Mouse (Mus musculus) kidney, embryonic 15.5 days (tissue): ENCODE measurements around the gene Hgd. TPM values are rescaled to one million over a fixed set of nuclear protein-coding genes. Genes with fewer than 3 reads are reported as not detected.

Experiments used
- ATAC-seq: fragments of 200-750 bp; cut with Nextera tagmentation; replicated peaks from 2 replicates; pipeline ENCODE4 v1.8.0; 2017; ENCODE audit warnings: moderate TSS enrichment; ENCODE audit not compliant: low FRiP score
- H3K27ac ChIP-seq: fragments of 300-500 bp; sonication (generic); 2 replicates; pipeline ENCODE4 v1.5.1; 2015; ENCODE audit warnings: mild to moderate bottlenecking, inconsistent platforms
- H3K27me3 ChIP-seq: fragments of 300-500 bp; sonication (generic); 2 replicates; pipeline ENCODE4 v1.6.1; 2015; ENCODE audit warnings: inconsistent platforms
- H3K36me3 ChIP-seq: fragments of 300-500 bp; sonication (generic); 2 replicates; pipeline ENCODE4 v1.6.1; 2015; ENCODE audit warnings: inconsistent platforms
- H3K4me1 ChIP-seq: fragments of 300-500 bp; sonication (generic); 2 replicates; pipeline ENCODE4 v1.6.1; 2015; ENCODE audit warnings: inconsistent platforms
- H3K4me2 ChIP-seq: fragments of 300-500 bp; sonication (generic); 2 replicates; pipeline ENCODE4 v1.6.1; 2015; ENCODE audit warnings: moderate library complexity, mild to moderate bottlenecking, inconsistent platforms
- H3K4me3 ChIP-seq: fragments of 300-500 bp; sonication (generic); replicated peaks from 2 replicates; pipeline ENCODE4 v1.5.1; 2015; ENCODE audit warnings: mild to moderate bottlenecking, inconsistent platforms
- H3K9ac ChIP-seq: fragments of 300-500 bp; sonication (generic); 2 replicates; pipeline ENCODE4 v1.6.1; 2015; ENCODE audit warnings: mild to moderate bottlenecking, inconsistent platforms
- H3K9me3 ChIP-seq: fragments of 300-500 bp; sonication (generic); replicated peaks from 2 replicates; pipeline ENCODE4 v1.6.1; 2016; ENCODE audit warnings: inconsistent platforms
- WGBS: fragments of 180-500 bp; shearing (Covaris S2); methylation state at CpG from one replicate; pipeline ENCODE4 v1.1.7; 2015; ENCODE audit warnings: mixed read lengths; 5-methylcytosine and 5-hydroxymethylcytosine counted together
- polyA plus RNA-seq: library from polyadenylated mRNA; unstranded; fragments of >200 nt; fragmentation: Nextera tagmentation; extraction: Ambion mirVana; gene quantifications from 2 replicates; pipeline ENCODE4 v1.2.1, GENCODE M21; 2015

Hgd gene
- 4.0 and 4.6 TPM in 2 replicates for polyA plus RNA-seq

DNA sequence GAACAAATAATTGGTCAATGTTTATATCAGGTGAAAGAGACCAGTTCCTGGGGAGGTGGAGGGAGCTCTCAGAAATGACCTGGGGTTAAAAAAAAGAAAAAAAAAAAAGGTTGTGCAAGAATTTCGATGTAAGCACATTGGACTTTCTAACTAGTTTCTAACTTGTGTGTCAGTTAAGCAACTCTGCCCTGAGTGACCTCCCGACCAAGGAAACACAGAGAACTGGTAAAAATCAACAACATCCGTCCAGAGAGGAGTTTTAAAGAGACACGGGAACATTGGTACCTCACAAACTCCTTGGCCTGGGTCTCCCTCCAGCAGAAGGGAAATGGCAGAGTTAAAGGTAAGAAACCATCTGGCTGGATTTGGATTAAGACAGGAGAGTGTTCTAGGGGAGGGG lies at the start of gene Hgd:
TSS of gene Hgd (plus strand) at position 160 of the 400 bp plus-strand sequence.
- Histone ChIP-seq H3K9me3 (no peaks in the 10 kb centered on the region), H3K36me3 (no peaks in the 10 kb centered on the region), H3K4me1 (peaks cover 10% of the 10 kb centered on the region), H3K27ac (no peak within 1 kb of the TSS), H3K4me3 (no peak within 1 kb of the TSS), H3K9ac (no peak within 1 kb of the TSS), H3K4me2 (no peak within 1 kb of the TSS), H3K27me3 (no peaks in the 10 kb centered on the region)
- 50% methylated on average over 4 of the region's 4 CpGs for WGBS
- ATAC-seq, result no peak

DNA sequence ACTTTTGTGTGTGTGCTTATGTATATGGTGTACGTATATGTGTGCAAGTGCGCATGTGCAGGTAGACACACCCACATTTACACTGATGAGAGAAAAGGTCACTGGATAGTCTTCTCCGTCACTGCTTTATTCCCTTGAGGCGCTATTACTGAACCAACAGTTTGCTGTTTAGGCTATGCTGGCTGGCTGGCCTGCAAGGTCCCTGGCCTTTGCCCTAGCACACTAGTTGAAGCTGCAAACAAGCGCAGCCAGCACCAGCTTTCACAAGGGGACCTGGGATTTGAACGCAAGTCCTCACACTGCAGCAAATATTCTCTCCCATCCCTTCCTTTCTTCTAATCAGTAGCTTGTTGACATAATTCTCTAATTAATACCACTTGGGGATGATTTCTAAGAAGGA lies 49.8 kb upstream of the Hgd start:
- Histone ChIP-seq H3K4me2 (no peak overlapping the region), H3K27me3 (no peaks in the 10 kb centered on the region), H3K36me3 (peaks cover 36% of the 10 kb centered on the region), H3K9ac (no peak overlapping the region), H3K9me3 (no peaks in the 10 kb centered on the region), H3K4me1 (peaks cover 5% of the 10 kb centered on the region; the same call in 1 of the 2 replicates), H3K4me3 (no peak overlapping the region), H3K27ac (no peak overlapping the region)
- WGBS, result 90% methylated on average over 6 of the region's 6 CpGs
- no peak for ATAC-seq

DNA sequence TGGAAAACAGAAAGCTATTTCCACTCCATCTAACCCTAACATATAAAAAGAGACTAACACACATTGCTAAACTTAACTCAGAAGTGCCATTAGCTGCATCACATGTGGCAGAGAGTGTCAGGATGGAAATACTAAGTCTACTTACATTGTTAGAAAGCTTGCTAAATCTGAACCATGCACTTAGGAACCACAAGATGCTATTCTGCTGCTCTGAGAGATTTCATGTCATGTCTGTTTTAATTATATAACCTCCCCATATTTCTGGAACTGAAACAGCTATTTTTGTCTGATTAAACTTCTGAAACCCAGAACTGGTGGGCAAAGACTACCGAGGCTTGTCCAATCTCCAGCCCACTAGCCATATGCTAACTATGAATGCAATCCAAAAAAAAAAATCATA lies 47.9 kb upstream of the Hgd start:
- H3K27me3 ChIP-seq, result no peaks in the 10 kb centered on the region
- WGBS, result 92% methylated on average over 1 of the region's 1 CpGs
- no peaks in the 10 kb centered on the region for H3K9me3 ChIP-seq
- H3K27ac ChIP-seq, result no peak overlapping the region
- H3K9ac ChIP-seq, result no peak overlapping the region
- no peak for ATAC-seq
- H3K4me3 ChIP-seq, result no peak overlapping the region
- no peak overlapping the region for H3K4me2 ChIP-seq
- H3K36me3 ChIP-seq, result peaks cover 34% of the 10 kb centered on the region
- H3K4me1 ChIP-seq, result peaks cover 5% of the 10 kb centered on the region; the same call in 1 of the 2 replicates

DNA sequence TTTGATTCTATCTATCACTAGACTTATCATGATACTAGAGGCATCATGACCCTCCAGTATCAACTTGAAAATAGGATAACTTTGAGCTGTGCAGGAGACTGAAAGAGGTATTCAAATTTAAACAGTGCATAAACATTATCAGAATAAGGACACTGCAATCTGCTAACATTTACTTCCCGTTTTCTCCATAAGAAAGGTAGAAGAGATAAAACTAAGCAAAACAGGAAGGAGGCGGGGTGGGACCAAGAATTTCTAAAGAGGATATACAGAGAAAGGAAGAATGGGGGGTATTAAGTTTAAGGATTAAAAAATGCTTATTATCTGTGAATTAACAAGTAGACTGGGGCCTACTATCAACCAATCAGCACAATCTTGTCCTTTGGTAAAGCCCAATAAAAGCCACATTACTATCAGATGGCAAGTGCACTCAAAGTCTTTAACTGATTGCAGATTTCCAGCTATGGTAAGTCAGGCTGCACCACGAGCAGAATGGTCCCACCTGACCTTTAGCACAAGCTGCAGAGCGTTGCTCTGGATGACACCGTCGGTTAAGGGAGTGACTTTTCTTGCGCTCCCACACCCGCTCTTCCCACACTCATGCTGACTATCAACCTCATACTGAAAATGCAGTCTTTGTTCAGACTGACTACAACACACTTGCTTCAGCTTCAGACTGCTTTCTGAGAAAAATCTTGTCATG lies 46.4 kb upstream of the Hgd start:
- H3K4me1 ChIP-seq, result peaks cover 8% of the 10 kb centered on the region
- peaks cover 34% of the 10 kb centered on the region for H3K36me3 ChIP-seq
- H3K9me3 ChIP-seq, result no peaks in the 10 kb centered on the region
- no peaks in the 10 kb centered on the region for H3K27me3 ChIP-seq
- no peak overlapping the region for H3K9ac ChIP-seq
- no peak for ATAC-seq
- WGBS, result 85% methylated on average over 8 of the region's 8 CpGs
- no peak overlapping the region for H3K4me3 ChIP-seq
- H3K27ac ChIP-seq, result no peak overlapping the region
- no peak overlapping the region for H3K4me2 ChIP-seq

DNA sequence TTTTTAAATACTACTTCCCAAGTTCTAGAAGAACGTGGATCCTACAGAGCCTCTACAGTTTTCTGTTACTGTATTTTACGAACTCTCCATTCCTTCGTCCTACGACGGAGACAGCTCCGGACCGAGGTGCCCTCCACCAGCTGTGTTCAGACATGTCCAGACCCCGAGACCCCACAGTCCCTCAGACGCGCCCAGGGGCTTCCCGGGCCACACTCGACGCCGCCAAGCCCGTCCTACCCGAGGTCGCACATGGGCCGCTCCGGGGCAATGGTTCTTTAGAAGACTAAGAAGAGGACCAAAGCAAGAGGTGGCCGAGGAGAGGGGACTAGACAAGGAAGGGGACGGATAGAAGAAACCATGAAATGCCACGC lies 40.7 kb upstream of the Hgd start:
- H3K27ac ChIP-seq, result peak overlapping the region; percentile 81
- no peaks in the 10 kb centered on the region for H3K27me3 ChIP-seq
- H3K4me1 ChIP-seq, result peaks cover 14% of the 10 kb centered on the region
- H3K36me3 ChIP-seq, result peaks cover 31% of the 10 kb centered on the region
- WGBS, result under 1% methylated on average over 22 of the region's 22 CpGs
- peak overlapping the region; percentile 84 for H3K4me2 ChIP-seq
- H3K9ac ChIP-seq, result peak overlapping the region; percentile 84
- H3K9me3 ChIP-seq, result no peaks in the 10 kb centered on the region
- H3K4me3 ChIP-seq, result peak overlapping the region; percentile 90
- ATAC-seq, result peak; percentile 40

DNA sequence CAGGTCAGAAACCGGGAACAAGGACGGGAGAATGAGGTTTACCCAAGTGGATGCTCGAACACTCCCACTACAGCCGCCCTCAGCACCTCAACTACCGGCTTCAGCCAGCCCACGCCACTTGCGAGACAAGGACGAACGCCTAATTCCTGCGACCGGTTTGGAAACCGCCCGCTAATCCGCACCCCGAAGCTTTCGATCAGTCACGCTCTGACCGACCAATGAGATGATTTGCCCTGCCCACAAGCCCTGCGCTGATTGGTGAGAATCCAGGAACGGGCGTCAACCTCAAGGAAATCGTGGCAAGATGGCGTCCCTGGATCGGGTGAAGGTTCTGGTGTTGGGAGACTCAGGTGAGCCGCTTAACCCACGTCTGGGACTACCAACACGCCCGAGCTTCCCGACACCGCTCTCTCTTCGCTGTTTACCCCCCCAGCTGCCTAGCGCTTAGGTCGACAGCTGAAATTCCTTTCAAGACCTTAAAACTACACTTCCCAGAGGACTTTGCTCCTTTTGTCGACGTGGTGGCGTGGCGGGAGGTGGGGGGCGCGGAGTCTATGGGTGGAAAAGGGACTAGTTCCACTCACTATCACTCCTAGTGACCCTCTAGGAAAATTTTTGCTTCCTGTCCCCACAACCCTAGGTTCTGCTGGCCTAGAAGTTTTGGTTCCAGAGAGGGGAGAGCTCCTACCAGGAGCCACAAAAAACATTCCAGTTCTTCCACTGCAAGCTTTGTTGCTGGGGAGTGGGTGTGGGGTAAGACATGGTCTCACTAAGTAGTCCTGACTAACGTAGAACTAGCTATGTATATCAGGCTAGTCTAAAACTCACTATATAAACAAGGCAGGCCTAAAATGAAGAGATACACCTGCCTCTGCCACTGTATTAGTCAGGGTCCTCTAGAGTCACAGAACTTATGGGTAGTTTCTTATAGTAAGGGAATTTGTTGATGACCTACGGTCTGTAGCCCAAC lies 40.1 kb upstream of the Hgd start, which contains the start of the genes Gtf2e1 and Rabl3:
TSS of gene Gtf2e1 (minus strand) at position 179 of the 970 bp plus-strand sequence.
TSS of gene Rabl3 (plus strand) at position 275 of the 970 bp plus-strand sequence.
- ATAC-seq, result peak; percentile 100

DNA sequence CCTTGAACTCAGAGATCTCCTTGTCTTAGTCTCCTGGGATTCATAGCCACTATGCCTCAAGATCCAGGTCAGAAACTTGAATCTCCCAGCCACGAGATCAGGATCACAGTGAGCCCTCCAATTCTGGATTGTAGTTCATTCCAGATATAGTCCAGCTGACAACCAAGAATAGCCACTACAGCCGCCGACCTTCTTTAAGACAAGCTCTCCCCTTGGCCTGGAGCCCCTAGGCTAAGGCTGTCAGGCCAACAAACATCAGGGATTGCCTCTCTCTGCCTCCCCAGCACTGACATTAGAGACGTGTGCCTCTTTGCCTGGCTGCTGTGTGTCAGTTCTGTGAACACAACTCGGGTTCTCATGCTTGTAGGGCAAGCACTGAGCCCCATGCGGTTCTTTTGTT lies 39.2 kb upstream of the Hgd start:
- ATAC-seq, result no peak
- Histone ChIP-seq H3K27ac (no peak overlapping the region), H3K9me3 (no peaks in the 10 kb centered on the region), H3K36me3 (peaks cover 26% of the 10 kb centered on the region), H3K4me2 (peak overlapping the region; percentile 84), H3K4me3 (peak overlapping the region; percentile 90), H3K9ac (no peak overlapping the region), H3K4me1 (peaks cover 14% of the 10 kb centered on the region), H3K27me3 (no peaks in the 10 kb centered on the region)
- 87% methylated on average over 6 of the region's 6 CpGs for WGBS

More for the DNA sequence above, 40.1 kb upstream of the Hgd start, which contains the start of the genes Gtf2e1 and Rabl3:
- peak within 1 kb of the TSS; percentile 84 for H3K4me2 ChIP-seq
- peaks cover 14% of the 10 kb centered on the region for H3K4me1 ChIP-seq
- peak within 1 kb of the TSS; percentile 84 for H3K9ac ChIP-seq
- H3K27ac ChIP-seq, result peak within 1 kb of the TSS; percentile 93
- H3K36me3 ChIP-seq, result peaks cover 30% of the 10 kb centered on the region
- no peaks in the 10 kb centered on the region for H3K9me3 ChIP-seq
- peak within 1 kb of the TSS; percentile 90 for H3K4me3 ChIP-seq
- WGBS, result 2% methylated on average over 41 of the region's 41 CpGs
- H3K27me3 ChIP-seq, result no peaks in the 10 kb centered on the region

DNA sequence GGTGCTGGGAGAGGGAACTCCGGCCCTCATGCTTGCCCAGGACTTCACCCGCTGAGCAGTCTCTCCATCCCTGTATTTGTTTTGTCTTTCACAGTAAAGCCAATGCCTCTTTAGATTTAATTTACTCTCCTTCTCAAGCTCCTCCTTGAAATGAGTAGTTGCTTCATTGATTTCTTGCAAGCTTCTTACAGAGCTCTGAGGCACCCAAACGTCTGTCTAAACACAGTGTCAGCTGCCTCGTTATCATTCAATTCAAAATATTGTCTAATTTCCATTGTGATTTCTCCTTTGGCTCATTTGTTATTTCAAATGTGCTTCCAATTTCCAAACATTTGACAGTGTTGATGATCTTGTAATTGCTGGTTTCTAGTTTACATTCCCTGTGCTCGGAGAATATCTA lies 33.6 kb upstream of the Hgd start:
- Histone ChIP-seq H3K4me2 (no peak overlapping the region), H3K9ac (no peak overlapping the region), H3K9me3 (no peaks in the 10 kb centered on the region), H3K27me3 (no peaks in the 10 kb centered on the region), H3K4me3 (no peak overlapping the region), H3K27ac (no peak overlapping the region), H3K4me1 (no peaks in the 10 kb centered on the region), H3K36me3 (peaks cover 26% of the 10 kb centered on the region)
- 82% methylated on average over 5 of the region's 5 CpGs for WGBS
- no peak for ATAC-seq

DNA sequence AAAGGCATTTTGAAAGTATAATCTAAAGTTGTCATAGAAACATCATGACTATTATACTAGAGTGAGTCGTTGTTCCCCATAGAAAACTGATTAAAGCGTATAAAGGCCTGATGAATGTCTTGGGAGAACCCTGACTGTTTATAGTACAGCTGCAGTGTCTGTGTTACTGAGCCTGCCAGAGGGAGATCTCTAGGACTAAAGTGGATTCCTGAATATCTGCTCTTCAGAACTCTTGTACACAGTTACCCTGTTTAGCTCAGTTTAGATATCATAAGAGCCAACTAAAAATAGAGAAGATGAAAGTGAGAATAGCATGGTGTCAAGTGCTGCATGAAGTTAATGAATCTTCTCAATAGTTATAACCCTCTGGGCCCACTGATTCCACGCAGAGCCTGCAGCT lies 29.7 kb upstream of the Hgd start:
- Histone ChIP-seq H3K27ac (no peak overlapping the region), H3K9ac (no peak overlapping the region), H3K4me1 (no peaks in the 10 kb centered on the region), H3K4me3 (no peak overlapping the region), H3K27me3 (no peaks in the 10 kb centered on the region), H3K36me3 (no peaks in the 10 kb centered on the region), H3K4me2 (no peak overlapping the region), H3K9me3 (no peaks in the 10 kb centered on the region)
- no peak for ATAC-seq
- 94% methylated on average over 3 of the region's 3 CpGs for WGBS

DNA sequence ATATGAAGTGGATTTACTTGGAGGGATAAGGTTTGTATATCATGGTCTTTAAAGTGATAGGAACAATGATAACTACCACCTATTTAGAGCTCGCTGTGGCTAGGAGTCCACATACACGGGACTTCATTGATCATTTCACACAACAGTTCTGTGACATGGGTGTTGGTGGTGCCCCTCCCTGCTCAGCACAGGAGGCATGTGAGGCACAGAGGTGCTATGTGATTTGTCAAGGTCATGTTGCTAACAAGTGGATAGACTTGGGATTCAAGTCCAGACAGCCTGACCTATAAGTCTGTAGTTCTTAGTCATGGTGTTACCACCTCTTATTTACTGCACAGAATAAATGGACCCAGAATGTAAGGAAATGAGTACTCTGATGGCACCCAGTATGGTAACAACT lies 29.0 kb upstream of the Hgd start:
- Histone ChIP-seq H3K4me3 (no peak overlapping the region), H3K36me3 (no peaks in the 10 kb centered on the region), H3K4me2 (no peak overlapping the region), H3K9ac (no peak overlapping the region), H3K27ac (no peak overlapping the region), H3K27me3 (no peaks in the 10 kb centered on the region), H3K4me1 (no peaks in the 10 kb centered on the region), H3K9me3 (no peaks in the 10 kb centered on the region)
- ATAC-seq, result no peak
- 97% methylated on average over 2 of the region's 2 CpGs for WGBS

DNA sequence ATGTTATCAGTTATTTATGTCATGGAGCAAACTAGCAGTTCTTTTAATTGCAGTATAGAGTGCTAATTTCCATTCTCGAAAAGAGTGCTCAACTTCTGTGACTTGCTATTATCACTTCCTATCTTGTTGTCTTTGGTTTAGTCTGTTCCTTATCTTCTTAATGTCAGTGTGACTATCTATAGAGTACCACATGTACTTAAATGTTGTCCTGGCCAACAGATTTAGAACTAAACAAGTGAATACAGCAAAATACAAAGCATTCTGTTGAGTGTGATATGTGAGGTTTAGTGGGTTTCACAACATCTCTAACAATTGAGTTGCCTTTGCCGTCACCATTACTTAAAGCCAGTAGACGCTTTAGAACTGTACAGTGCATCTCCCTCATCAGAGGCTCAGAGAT lies 27.1 kb upstream of the Hgd start:
- WGBS, result 96% methylated on average over 3 of the region's 3 CpGs
- Histone ChIP-seq H3K4me1 (no peaks in the 10 kb centered on the region), H3K4me2 (no peak overlapping the region), H3K36me3 (peaks cover 10% of the 10 kb centered on the region), H3K27me3 (no peaks in the 10 kb centered on the region), H3K27ac (no peak overlapping the region), H3K9me3 (no peaks in the 10 kb centered on the region), H3K9ac (no peak overlapping the region), H3K4me3 (no peak overlapping the region)
- no peak for ATAC-seq

DNA sequence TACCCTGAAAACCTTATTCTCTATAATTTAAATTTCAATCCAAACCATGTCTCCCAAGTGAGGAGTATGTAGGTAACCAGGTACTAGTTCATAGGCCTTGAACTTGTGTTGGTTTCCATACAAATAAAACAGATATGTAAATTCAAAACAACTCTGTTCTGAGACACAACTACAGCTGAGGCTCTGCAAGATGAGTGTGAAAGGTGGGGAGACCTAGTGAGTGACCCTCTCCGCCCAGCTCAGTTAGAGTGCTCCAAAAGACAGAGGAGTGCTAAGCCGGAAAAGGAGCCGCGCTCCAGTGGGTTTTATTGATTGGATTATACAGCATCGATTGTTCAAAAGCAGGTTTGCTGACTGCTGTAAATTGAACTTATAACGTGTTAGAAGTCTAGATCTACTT lies 17.5 kb upstream of the Hgd start:
- 58% methylated on average over 6 of the region's 6 CpGs for WGBS
- 0 out of 2 replicates have a peak, but pooled peaks have one; percentile 43 for ATAC-seq
- H3K36me3 ChIP-seq, result peaks cover 30% of the 10 kb centered on the region
- no peak overlapping the region for H3K9ac ChIP-seq
- no peak overlapping the region for H3K27ac ChIP-seq
- no peak overlapping the region for H3K4me3 ChIP-seq
- H3K4me1 ChIP-seq, result peaks cover 2% of the 10 kb centered on the region; the same call in 1 of the 2 replicates
- H3K4me2 ChIP-seq, result no peak overlapping the region
- H3K9me3 ChIP-seq, result no peaks in the 10 kb centered on the region
- H3K27me3 ChIP-seq, result no peaks in the 10 kb centered on the region
